Mouse (Mus musculus) heart, embryonic 11.5 days (tissue): ENCODE measurements at regions not wholly inside any gene's neighbourhood (a gene's known extent, or its start where the extent isn't known, plus 50 kb on each side); places are given as distances from the start of the nearest gene placed in this dataset.

Experiments used
- ATAC-seq: fragments of 200-750 bp; cut with Nextera tagmentation; replicated peaks from 2 replicates; pipeline ENCODE4 v1.8.0; 2017; ENCODE audit warnings: moderate library complexity; ENCODE audit not compliant: insufficient number of reproducible peaks, low FRiP score, low TSS enrichment
- H3K27ac ChIP-seq: fragments of 300-500 bp; sonication (generic); 2 replicates; pipeline ENCODE4 v1.5.1; 2014; ENCODE audit warnings: mild to moderate bottlenecking, low read depth, low read length
- H3K27me3 ChIP-seq: fragments of 300-500 bp; sonication (generic); 2 replicates; pipeline ENCODE4 v1.6.1; 2014; ENCODE audit warnings: mild to moderate bottlenecking, low read length, mixed read lengths; ENCODE audit not compliant: control insufficient read depth, insufficient read depth
- H3K36me3 ChIP-seq: fragments of 300-500 bp; sonication (generic); 2 replicates; pipeline ENCODE4 v1.6.1; 2014; ENCODE audit warnings: mild to moderate bottlenecking, low read length, moderate library complexity, mixed read lengths; ENCODE audit not compliant: control insufficient read depth, insufficient read depth
- H3K4me1 ChIP-seq: fragments of 300-500 bp; sonication (generic); 2 replicates; pipeline ENCODE4 v1.6.1; 2014; ENCODE audit warnings: low read length; ENCODE audit not compliant: control insufficient read depth, insufficient read depth
- H3K4me2 ChIP-seq: fragments of 300-500 bp; sonication (generic); 2 replicates; pipeline ENCODE4 v1.6.1; 2014; ENCODE audit warnings: mild to moderate bottlenecking, moderate library complexity
- H3K4me3 ChIP-seq: fragments of 300-500 bp; sonication (generic); 2 replicates; pipeline ENCODE4 v1.5.1; 2014; ENCODE audit warnings: low read depth, low read length
- H3K9ac ChIP-seq: fragments of 300-500 bp; sonication (generic); 2 replicates; pipeline ENCODE4 v1.6.1; 2014; ENCODE audit warnings: mild to moderate bottlenecking, low read depth, low read length, moderate library complexity
- H3K9me3 ChIP-seq: fragments of 300-500 bp; sonication (generic); replicated peaks from 2 replicates; pipeline ENCODE4 v1.6.1; 2016; ENCODE audit warnings: low read length; ENCODE audit not compliant: control insufficient read depth
- WGBS: fragments of 180-500 bp; shearing (Covaris S2); extraction: QIAGEN DNeasy Blood & Tissue Kit; methylation state at CpG from one replicate; pipeline ENCODE4 v1.1.7; 2014; ENCODE audit not compliant: insufficient replicate concordance; 5-methylcytosine and 5-hydroxymethylcytosine counted together

GRCm38 (mm10) chr13:63951922-63952734 lies 136.9 kb downstream of the Hsd17b3 start:
- ATAC-seq, result no peak
- no peak overlapping the region for H3K27ac ChIP-seq
- H3K4me1 ChIP-seq, result peaks cover 12% of the 10 kb centered on the region
- H3K9ac ChIP-seq, result no peak overlapping the region
- H3K36me3 ChIP-seq, result no peaks in the 10 kb centered on the region
- H3K4me2 ChIP-seq, result no peak overlapping the region
- H3K27me3 ChIP-seq, result no peaks in the 10 kb centered on the region
- WGBS, result 46% methylated on average over 9 of the region's 9 CpGs
- H3K4me3 ChIP-seq, result no peak overlapping the region
- H3K9me3 ChIP-seq, result no peaks in the 10 kb centered on the region

- H3K27ac ChIP-seq, result no peak overlapping the region
- no peak overlapping the region for H3K4me2 ChIP-seq
- H3K36me3 ChIP-seq, result no peaks in the 10 kb centered on the region
- whole genome bisulfite sequencing, result 45% methylated on average over 8 of the region's 8 CpGs
- H3K9ac ChIP-seq, result no peak overlapping the region
- H3K4me1 ChIP-seq, result peaks cover 12% of the 10 kb centered on the region
- no peak for ATAC-seq
- H3K4me3 ChIP-seq, result no peak overlapping the region
- H3K27me3 ChIP-seq, result no peaks in the 10 kb centered on the region
- no peaks in the 10 kb centered on the region for H3K9me3 ChIP-seq
Measured at GRCm38 (mm10) chr13:63951136-63951535, 136.1 kb downstream of the Ercc6l2 start.
